Mouse (Mus musculus) CH12.LX (cell line): ENCODE results near the gene Dnase1l3.
A peak's percentile ranks its signal among the peaks of the same experiment; 100 is the strongest.

Experiments used
- CHD2 ChIP-seq: IDR thresholded peaks from 2 replicates; pipeline ENCODE4 v1.6.1; 2011; ENCODE audit warnings: low read length, improper control_type of control experiment
- CTCF ChIP-seq, 2 experiments: IDR thresholded peaks in 1 of 2; conservative IDR thresholded peaks in 1 of 2; 2 replicates each; pipeline ENCODE4 v1.5.1; 2011 to 2012; ENCODE audit warnings: low read depth in 2 of 2, low read length in 2 of 2, improper control_type of control experiment in 1 of 2, inconsistent platforms in 1 of 2, mild to moderate bottlenecking in 1 of 2, moderate library complexity in 1 of 2
- E2F4 ChIP-seq: IDR thresholded peaks from 2 replicates; pipeline ENCODE4 v1.6.1; 2011; ENCODE audit warnings: low read depth, low read length, improper control_type of control experiment; ENCODE audit not compliant: insufficient replicate concordance
- GABPA ChIP-seq: IDR thresholded peaks from 2 replicates; pipeline ENCODE4 v1.6.1; 2012; ENCODE audit warnings: low read depth, low read length, improper control_type of control experiment, inconsistent platforms; ENCODE audit not compliant: insufficient replicate concordance
- IRF4 ChIP-seq: IDR thresholded peaks from 2 replicates; pipeline ENCODE4 v1.6.1; 2014; ENCODE audit warnings: low read depth, mild to moderate bottlenecking, inconsistent platforms, low read length, improper control_type of control experiment
- MAFK ChIP-seq: IDR thresholded peaks from 2 replicates; pipeline ENCODE4 v1.6.1; 2011; ENCODE audit warnings: low read length, improper control_type of control experiment; ENCODE audit not compliant: insufficient replicate concordance
- MAZ ChIP-seq: IDR thresholded peaks from 2 replicates; pipeline ENCODE4 v1.6.1; 2012; ENCODE audit warnings: low read depth, mild to moderate bottlenecking, inconsistent platforms, low read length, improper control_type of control experiment, moderate library complexity
- MXI1 ChIP-seq: IDR thresholded peaks from 2 replicates; pipeline ENCODE4 v1.6.1; 2011; ENCODE audit warnings: mild to moderate bottlenecking, low read depth, low read length, improper control_type of control experiment
- NRF1 ChIP-seq: IDR thresholded peaks from 2 replicates; pipeline ENCODE4 v1.6.1; 2014; ENCODE audit warnings: low read depth, mild to moderate bottlenecking, inconsistent platforms, low read length, improper control_type of control experiment, moderate library complexity
- POLR2A ChIP-seq: IDR thresholded peaks from 2 replicates; pipeline ENCODE4 v1.6.1; 2011; ENCODE audit warnings: low read depth, mild to moderate bottlenecking, improper control_type of control experiment, low read length
- SMC3 ChIP-seq: IDR thresholded peaks from 2 replicates; pipeline ENCODE4 v1.6.1; 2011; ENCODE audit warnings: low read depth, low read length, improper control_type of control experiment
- TCF12 ChIP-seq: IDR thresholded peaks from 2 replicates; pipeline ENCODE4 v1.6.1; 2014; ENCODE audit warnings: low read depth, mild to moderate bottlenecking, inconsistent platforms, low read length, improper control_type of control experiment
- ZC3H11A ChIP-seq: IDR thresholded peaks from 2 replicates; pipeline ENCODE4 v1.6.1; 2012; ENCODE audit warnings: low read depth, mild to moderate bottlenecking, inconsistent platforms, low read length, improper control_type of control experiment

DNA sequence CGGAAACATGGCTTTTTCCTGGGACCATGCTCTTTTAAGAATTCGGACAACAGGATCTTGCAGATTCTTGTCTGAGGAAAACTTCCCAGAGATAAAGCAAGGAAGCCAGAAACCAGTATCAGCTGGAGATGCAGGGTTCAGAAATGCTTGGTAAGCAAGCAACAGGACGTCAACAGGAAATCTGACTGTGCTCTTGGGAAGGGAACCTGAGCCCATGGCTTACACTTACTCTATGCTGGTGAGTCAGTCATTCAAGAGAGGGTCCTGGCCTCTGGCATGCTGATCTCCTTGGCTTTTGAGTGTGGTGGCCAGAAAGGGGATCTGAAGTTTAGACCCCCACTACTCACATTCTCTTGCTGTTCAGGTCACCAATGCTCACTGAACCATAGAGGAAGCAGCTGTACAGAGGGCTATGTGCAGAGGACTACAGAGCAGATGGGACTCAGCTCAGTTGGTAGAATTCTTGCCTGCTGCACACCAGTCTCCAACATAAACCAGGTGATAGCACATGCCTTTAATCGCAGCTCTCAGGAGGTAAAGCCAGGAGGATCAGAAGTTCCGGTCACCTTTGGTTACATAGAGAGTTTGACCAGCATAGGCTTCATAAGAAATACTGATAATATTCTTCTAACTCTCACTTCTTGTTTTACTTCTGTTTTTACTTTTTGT is 3.1 kb downstream of the Dnase1l3 start:
- TF ChIP-seq TCF12 (no peak), SMC3 (no peak), MXI1 (no peak), NRF1 (no peak), CTCF (conservative IDR thresholded peaks at IDR 0.05 in 1 of 2, IDR thresholded peaks at IDR 0.05 in 1 of 2; ENCODE audit: low read depth in 2 of 2, low read length in 2 of 2) (no peak), E2F4 (no peak), POLR2A (no peak), GABPA (no peak), MAFK (no peak), ZC3H11A (no peak), CHD2 (no peak), MAZ (no peak), IRF4 (peak; percentile 62)
